Mouse (Mus musculus): ENCODE measurements around the gene Tulp3.

- no peak for TF ChIP-seq CTCF (IDR thresholded peaks at IDR 0.05; ENCODE audit: control insufficient read depth, insufficient read depth, insufficient read length)
- no peak for TF ChIP-seq CEBPB (IDR thresholded peaks at IDR 0.05; ENCODE audit: low read depth)
- TF ChIP-seq MAX (IDR thresholded peaks at IDR 0.05), result no peak
- TF ChIP-seq USF1 (IDR thresholded peaks at IDR 0.05; ENCODE audit: low read depth), result no peak
- no peak for TF ChIP-seq MYOD1 (IDR thresholded peaks at IDR 0.05; ENCODE audit: control insufficient read depth, insufficient read length, low read depth)
Observed at GRCm38 (mm10) chr6:128314796-128315195, 40.9 kb downstream of the Tulp3 start.

Data from C2C12 (cell line).